In genomic region chr7:99887743-99888142, GRCm38 (mm10) we compare ENCODE assay signal across 22 mouse cellular contexts. TPM values are rescaled to one million over a fixed set of nuclear protein-coding genes. Genes with fewer than 3 reads are reported as not detected.
DNase-seq lines count a peak whose midpoint lies in the region; ATAC-seq and TF ChIP-seq lines count a peak whose summit lies in the region.
"Had no signal": no experiment of that assay in that cellular context is flagged by ENCODE, and none has a peak within 500 bp of the region (broad histone marks: within the 10 kb centered on the region; RNA-seq: fewer than 3 reads in every experiment).

No protein-coding gene starts in this region.

- peak; percentile 44 for ATAC-seq in common myeloid progenitor, adult 5-6 weeks (replicated peaks; ENCODE audit: low read depth, poor library complexity, severe bottlenecking)
- ATAC-seq in megakaryocyte, adult 5-6 weeks (ENCODE audit: poor library complexity, severe bottlenecking) = peak; percentile 47
- ATAC-seq: forebrain, embryonic 13.5 days; forebrain, embryonic 15.5 days; forebrain, postnatal 0 days had no signal

- no peak for DNase-seq in layer of hippocampus, adult 2 months (ENCODE audit: low spot score in 2 of 2)
- no peak for DNase-seq in layer of hippocampus, adult 18-20 months (ENCODE audit: low spot score in 2 of 2)
- DNase-seq in 416B (ENCODE audit: low read depth) (peak; percentile 68), MN1 (ENCODE audit: low spot score) (no peak)
- DNase-seq in lung, postnatal 36 days = no peak
- no peak for DNase-seq in heart, adult 9 months (ENCODE audit: low spot score in 2 of 2)
- DNase-seq: adrenal gland, adult 2 months; adrenal gland, postnatal 10 days; adrenal gland, postnatal 25 days; cerebellum, adult 11 months; cerebellum, adult 18-20 months; cerebellum, adult 8-10 months; cerebellum, adult 9-11 months; cerebellum, postnatal 14 days; cerebellum, postnatal 36 days; forebrain, postnatal 0 days had no signal

- no peak overlapping the region for H3K4me3 ChIP-seq in layer of hippocampus, adult 2 months
- H3K4me3 ChIP-seq: embryonic facial prominence, embryonic 10.5 days; embryonic facial prominence, embryonic 12.5 days; forebrain, embryonic 13.5 days; forebrain, embryonic 15.5 days had no signal

- TF ChIP-seq CTCF in layer of hippocampus, adult 2 months (conservative IDR thresholded peaks at IDR 0.05) = no peak

- peak overlapping the region; percentile 50 for H3K27ac ChIP-seq in layer of hippocampus, adult 2 months
- H3K27ac ChIP-seq: embryonic facial prominence, embryonic 10.5 days; embryonic facial prominence, embryonic 12.5 days; forebrain, embryonic 13.5 days; forebrain, embryonic 15.5 days had no signal

RNA-seq across cellular contexts. Expression of gene Spcs2, which starts 24.5 kb away (rescaled TPM):
- total RNA-seq in layer of hippocampus, adult 2 months (2021) = 10 to 100 TPM; 94.6 to 99.4 TPM
- 10 to 100 TPM; 97.3 to 99.4 TPM for total RNA-seq in layer of hippocampus, adult 18-20 months (2021)
- 169 and 183 TPM in 2 replicates for total RNA-seq in common myeloid progenitor, adult 5-6 weeks (2017)
- total RNA-seq in megakaryocyte, adult 5-6 weeks (2015) = 181 and 205 TPM in 2 replicates
- 113 and 137 TPM in 2 replicates for total RNA-seq in megakaryocyte, adult 5-6 weeks (2017)

RNA-seq across cellular contexts. Expression of gene Xrra1, which starts 28.8 kb away (rescaled TPM):
- 1 to 10 TPM; 1.2 to 1.4 TPM for total RNA-seq in layer of hippocampus, adult 2 months (2021)
- 1 to 10 TPM; 1.2 TPM for total RNA-seq in layer of hippocampus, adult 18-20 months (2021)
- total RNA-seq in common myeloid progenitor, adult 5-6 weeks (2017) = not detected in 2 replicates
- total RNA-seq in megakaryocyte, adult 5-6 weeks (2015) = 0.11 TPM in 1 of 2 replicates, not detected in the other
- total RNA-seq in megakaryocyte, adult 5-6 weeks (2017) = not detected in 2 replicates

RNA-seq across cellular contexts. Expression of gene Neu3, which starts 59.5 kb away (rescaled TPM):
- 1 to 10 TPM; 3.3 to 3.6 TPM for total RNA-seq in layer of hippocampus, adult 2 months (2021)
- 1 to 10 TPM; 2.7 to 2.8 TPM for total RNA-seq in layer of hippocampus, adult 18-20 months (2021)
- 4.9 and 5.0 TPM in 2 replicates for total RNA-seq in common myeloid progenitor, adult 5-6 weeks (2017)
- 0.22 and 1.4 TPM in 2 replicates for total RNA-seq in megakaryocyte, adult 5-6 weeks (2015)
- total RNA-seq in megakaryocyte, adult 5-6 weeks (2017) = 1.1 and 1.8 TPM in 2 replicates
